Mouse (Mus musculus) kidney, postnatal 36 days (tissue): ENCODE results near the gene Prss8.
"Not testable (repeated sequence)": the region's sequence is repeated elsewhere in the genome, so short reads cannot be mapped to it uniquely, and the experiment has no call there.

Experiments
- DNase-seq, 2 experiments: peaks; one replicate each; pipeline ENCODE4 v3.0.0; 2021 to 2022; ENCODE audit warnings: mixed read lengths in 2 of 2

Gene Prss8

DNA sequence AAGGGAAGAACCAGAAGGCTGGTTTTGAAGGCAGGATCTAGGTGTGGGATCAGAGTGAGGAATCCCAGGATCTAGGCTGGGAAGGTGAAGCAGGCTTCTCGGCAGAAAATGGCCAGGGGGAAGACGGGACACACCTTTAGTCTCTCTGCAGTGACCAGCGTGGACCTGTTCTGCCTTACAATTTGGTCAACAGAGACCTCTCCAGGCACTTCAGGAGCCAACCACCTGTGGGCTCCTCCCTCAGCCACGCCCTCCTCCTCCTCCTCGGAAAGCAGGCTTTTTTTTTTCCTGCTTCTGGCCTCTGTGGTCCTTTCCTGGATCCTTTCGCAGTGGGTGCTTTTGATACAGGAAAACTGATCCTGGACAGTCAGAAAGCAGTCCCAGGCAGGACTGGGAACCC lies at the start of gene Prss8:
TSS of gene Prss8 (minus strand) at position 182 of the 400 bp plus-strand sequence.
- DNase-seq: peak; percentile 94 to 95

DNA sequence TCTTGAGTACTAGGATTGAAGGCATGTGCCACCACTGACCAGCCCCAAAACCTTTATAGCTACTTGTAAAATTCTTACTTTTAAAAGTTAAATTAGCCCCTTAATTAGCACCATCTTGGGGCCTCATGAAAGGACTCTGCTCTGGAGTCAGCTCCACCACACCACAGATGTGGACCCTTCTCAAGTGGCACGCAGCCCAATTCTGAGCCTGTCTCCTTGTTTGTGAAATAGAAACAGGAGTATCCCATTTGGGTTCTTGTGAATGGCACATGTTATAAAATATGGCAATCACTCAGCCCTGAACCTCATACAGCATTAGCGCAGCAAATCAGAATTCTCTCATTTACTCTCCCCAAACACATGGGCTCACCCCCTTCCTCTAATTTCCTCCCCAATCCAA lies 49.0 kb upstream of the Prss8 start:
- no peak for DNase-seq

DNA sequence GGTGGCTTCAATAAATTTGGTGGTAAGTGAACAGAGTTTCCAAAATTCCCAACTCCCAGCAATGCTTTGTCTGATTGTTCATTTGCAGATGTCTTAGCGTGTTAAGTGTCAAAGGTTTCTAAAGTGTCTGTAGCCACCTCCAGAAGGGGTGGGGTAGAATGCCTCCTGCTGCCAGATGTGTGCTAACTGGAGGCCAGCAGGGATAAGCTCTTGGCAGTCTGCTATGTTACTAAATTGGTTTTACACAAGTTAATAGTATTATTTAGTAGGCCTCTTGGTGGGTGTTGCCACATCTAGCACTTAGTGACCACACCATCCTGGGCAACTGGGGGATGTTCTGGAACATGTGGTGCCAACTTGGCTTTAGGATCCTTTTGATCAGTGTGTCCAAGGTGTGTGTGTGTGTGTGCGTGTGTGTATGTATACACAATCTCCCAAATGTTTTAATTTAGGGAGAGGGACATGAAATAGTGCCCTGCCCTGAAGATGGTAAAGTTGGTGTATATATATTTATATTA lies 44.6 kb upstream of the Prss8 start:
- DNase-seq: no peak

DNA sequence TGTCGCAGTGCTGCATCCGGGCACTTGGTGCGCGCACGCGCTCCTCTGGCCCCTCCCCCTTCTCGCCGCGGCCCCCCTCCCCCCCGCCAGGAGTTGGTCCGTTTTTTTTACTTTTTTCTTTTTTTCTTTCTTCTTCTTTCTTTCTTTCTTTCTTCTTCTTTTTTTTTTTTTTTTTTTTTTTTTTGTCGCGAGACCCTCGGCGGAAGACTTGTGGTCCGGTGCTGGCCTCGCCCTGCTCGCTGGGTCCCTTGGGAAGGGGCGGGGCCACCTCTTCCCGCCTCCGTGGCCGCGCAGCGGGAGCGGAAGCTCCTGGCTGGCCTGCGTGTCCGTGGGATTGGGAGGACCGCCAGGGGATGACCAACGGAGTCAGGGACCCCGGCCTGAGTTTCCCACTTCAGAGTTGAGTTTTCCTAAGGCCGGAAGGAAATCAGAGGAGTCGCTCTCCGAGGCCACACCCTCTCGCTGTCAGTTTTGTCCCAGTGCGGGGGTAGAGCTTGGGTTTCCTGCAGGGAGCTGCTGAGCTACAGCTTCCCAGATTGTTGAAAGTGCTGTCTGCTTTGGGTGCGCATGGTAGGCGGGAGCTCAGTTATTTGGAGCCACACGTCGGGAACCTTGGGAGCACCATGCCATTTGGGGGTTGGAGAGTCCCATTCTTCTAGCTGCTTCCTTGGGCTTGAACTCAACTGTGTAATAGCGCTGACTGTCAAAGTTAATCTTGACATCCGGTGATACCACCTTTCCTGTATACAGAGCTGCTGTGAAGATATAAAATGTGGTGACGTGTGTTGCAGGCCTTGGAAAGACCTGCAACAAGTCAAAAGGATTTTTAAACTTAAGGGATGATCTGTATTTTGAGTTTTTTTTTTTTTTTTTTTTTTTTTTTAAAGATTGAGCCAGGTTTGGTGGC lies 38.3 kb upstream of the Prss8 start:
- peak; percentile 80 to 90 for DNase-seq

DNA sequence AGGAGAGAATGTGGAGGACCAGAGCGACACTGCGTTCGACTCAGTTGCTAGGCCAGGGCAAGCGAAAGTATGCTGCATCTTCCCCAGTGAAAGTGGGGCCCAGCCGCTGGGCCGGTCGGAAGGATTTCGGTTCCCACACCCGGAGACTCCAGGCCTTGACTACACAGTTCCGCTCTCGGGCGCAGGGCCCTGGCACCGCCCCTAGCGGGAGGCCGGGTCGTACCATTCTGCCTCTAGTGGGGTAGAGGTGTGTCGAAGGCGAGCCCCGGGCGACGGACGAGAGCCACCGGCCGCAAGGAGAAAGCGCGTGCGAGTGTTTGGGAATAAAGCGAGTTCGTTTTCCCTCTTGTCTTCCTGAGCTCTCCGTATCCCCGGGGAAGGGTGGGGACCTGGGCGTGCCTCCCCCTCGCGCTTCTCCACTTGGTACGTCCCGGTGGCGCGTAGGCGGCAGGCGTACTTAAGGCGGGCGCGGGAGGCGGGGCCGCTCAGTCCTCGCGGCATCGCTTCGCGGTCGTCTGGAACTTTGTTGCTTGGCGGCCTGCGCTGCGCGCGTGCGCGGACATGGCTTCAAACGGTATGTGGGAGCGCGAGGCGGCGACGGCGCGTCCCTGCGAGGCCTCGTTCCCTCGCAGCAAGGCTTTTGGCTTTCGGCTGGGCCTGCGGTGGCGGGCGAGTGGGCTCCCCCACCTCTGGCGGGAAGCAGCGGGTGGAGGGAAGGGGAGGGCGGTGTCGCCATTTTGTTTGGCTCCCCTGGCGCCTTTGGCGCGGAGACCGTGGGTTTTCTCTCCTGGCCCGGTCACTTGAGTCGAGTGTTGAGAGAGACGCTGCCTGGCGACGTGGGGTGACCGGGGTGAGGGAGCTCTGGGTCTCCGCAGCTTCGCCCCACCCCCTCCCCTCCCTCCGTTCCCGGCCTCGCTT lies 37.4 kb upstream of the Prss8 start, which contains the start of gene Fus:
TSS of gene Fus (plus strand) at position 454 of the 918 bp plus-strand sequence.
- peak; percentile 93 to 96 for DNase-seq

DNA sequence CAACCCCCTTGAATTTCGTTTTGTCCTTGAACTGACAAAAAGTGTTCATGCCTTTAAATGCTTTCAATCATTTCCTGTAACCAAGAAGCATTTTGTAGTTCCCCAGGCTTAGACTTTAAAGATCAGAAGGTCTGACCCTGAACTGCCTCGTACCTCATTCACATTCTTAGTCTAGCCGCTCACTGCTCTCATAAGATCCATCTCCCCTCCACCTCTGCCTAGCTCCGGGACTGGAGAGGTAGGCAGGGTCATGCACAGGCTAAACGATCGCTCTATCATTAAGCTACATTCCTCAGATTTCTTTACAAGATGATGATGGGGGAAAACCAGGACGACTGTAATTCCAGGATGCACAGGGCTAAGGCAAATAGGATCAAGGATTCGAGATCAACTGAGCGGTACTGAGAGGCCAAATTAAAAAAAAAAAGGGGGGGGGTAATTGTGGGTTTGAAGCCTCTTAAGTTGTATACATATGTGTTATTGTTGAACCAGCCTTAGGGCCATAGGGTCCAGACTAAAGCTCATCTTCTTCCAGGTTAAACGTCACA lies 36.5 kb upstream of the Prss8 start:
- no peak for DNase-seq

DNA sequence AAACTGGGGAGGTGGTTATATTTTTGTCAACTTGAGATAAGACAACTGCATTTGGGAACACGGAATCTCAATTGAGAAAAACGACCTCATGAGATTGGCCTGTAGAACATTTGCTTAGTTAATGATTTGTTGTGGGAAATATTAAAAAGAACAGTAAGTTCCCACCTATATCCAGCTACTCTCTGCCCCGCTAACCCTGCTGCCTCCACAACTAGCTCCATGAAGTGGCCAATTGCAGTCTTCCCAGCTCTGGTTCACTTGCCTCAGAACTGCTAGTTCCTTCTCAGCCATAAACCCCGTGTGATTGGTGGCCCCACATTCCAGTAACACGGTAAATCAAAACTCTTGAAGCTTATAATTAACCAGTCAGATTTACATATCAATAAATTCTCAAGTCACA lies 29.5 kb upstream of the Prss8 start:
- peak; percentile 43 to 71 for DNase-seq

DNA sequence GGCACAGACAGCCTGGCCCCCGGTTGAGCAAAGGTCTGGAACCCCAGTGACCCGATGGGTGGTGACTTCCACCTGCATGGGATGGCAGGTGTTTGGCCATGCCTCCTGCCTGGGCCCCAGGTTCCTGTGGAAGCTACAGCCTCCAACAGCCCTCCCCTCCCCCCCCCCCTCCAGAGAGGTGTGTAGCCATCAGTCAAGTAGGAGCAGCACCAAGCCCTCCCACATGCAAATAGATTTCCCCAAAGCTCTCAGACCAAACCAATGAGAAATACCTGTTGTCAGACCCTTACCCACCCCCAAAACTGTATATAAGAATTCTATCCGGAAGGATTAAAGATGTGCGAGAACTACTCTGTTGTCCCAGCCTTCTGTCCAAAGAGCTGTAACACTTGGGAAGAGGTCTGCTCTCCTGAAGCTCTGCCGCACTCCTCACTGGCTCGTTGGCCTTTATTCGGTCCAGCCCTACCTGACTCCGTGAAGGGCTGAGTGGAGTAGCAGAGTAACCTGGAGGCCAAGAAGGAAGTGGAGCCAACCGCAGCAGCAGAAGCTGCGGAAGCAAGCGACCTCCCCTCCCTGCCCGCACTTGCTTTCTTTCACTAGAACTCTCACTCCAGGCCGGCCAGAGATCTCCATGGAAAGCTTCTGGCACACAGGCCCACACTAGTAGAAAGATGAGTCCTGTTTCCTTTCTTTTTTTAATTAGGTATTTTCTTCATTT lies 23.1 kb upstream of the Prss8 start:
- no peak for DNase-seq

DNA sequence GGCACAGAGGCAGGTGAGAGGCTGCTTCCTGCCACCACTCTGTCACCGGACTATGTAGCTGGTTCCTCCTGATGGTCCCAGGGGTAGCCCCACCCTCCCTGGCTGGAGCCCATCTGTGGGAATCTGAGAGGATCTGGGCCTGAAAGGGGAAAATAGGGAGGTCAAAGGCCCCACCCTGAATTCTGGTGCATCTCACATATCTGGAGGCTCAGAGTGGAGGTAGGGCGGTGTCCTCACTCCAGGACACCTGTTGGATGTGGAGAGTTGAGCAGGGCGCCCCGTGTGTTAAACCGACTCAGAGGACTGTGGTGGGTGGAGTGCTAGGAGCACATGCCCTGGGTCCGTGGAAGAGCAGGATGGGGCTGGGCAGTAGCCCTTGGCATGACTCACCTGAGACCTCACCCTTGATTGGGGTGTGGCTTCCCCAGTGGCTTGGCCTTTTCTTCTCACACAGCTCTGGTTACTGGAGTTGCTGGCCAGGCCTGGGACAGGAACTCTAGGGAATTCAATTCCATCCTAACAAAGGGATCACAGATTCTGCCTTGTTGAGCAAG lies 16.6 kb upstream of the Prss8 start, which contains the start of gene Prss36:
TSS of gene Prss36 (minus strand) at position 256 of the 554 bp plus-strand sequence.
- DNase-seq: no peak

DNA sequence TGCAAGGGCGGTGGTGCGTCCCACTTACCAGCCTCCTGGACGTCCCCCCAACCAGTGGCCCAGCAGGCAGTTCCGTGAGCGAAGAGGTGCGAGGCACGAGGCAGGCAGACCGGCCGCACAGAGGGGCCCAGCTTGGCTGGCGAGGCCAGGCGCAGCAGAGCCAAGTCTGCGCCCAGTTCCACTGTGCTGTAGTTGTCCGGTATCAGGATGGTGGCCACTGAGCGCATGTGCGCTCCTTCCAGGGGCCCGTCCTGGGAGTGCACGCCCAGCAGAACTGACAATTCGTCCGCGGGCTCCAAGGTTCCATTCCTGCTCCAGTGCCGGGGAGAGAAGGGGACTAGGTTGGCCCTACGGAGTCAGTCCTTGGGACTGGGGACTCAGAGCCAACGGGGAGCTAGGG lies 14.7 kb upstream of the Prss8 start:
- no peak for DNase-seq

DNA sequence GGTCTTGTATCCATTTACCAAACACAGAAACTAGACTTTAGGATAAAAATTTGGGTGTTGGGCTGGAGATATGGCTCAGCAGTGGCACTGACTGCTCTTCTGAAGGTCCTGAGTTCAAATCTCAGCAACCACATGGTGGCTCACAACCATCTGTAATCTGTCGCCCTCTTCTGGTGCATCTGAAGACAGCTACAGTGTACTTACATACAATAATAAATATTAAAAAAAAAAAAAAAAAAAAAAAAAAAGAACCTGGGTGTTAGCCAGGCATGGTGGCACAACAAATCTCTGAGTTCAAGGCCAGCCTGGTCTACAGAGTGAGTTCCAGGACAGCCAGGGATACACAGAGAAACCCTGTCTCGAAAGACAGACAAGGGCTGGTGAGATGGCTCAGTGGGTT lies 12.2 kb upstream of the Prss8 start:
- not testable (repeated sequence) for DNase-seq

DNA sequence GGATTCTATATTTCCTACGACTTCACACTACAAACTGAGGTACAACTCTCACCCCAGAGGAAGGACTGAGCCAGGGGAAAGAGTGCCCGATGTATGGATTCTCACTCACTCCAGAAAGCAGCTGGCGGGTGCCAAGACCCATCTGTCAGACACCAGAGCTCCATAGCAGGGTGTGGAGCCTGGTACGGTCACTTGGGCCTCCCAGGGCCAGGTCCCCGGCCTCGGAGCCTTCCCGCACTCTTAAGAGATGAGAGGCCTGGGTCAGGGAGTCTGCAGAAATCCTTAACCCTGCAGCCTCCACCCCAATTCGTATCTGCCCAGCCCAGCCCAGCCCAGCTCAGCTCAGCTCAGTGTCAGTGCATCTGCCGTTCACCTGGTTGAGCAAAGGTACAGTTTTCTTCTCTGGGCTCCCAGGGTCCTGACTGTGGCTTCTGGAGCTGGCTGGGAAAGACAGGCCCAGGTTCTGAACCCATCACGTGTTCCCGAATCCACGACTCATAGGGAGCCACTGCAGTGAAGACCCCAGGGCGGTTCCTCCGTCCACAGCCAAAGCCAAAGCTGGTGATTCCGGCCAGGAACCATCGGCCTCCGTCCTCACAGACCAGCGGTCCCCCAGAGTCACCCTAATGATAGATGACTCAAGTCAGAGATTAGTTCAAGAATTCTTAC lies 6.4 kb upstream of the Prss8 start:
- no peak for DNase-seq

DNA sequence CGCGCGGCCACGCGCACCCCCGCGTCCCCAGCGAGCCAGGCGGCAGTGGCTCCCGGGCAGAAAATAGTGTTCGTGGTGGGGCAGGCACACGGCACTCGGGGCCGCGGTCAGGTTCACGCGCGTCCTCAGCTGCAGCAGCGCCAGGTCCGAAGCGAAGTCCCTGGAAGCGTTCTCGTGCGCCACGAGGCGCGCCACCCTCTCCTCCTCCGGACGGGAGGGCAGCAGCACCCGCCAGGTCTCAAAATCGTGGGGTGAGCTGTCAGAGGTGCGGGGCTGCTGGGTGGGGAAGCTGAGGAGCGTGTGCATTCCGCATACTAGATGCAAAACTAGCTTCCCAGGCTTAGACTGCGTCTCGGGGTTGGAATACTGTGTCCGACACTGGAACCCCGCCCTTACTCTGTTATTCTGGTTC lies 5.8 kb upstream of the Prss8 start:
- no peak for DNase-seq

DNA sequence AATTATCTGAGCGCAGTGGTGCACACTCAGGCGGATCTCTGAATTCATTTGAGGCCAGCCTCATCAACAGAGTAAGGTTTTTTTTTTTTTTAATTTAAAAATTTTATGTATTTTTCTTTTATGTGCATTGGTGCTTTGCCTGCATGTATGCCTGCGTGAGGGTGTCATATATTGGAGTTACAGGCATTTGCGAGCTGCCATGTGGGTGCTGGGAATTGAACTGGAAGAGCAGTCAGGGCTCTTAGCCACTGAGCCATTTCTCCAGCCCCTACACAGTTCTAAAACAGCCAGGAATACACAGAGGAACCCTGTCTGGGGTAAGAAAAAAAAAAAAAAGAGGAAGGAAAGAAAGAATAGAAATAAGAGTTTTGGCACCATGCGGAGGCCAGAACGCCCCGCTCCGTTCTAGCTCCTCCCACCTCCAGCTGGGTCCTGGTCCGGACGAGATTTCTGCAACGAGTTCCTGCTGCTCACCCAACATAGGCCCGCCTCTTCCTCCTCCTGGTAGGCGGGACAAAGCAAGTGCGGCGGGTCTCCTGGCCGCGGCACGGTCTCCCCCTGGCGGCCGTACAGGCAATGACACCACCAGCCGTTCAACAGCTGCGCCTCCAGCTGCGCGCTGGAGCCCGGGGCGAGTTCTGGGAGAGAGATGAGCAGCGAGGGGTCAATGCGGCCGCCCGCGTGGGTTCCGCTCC lies 5.3 kb upstream of the Prss8 start:
- peak; percentile 96 to 98 for DNase-seq

DNA sequence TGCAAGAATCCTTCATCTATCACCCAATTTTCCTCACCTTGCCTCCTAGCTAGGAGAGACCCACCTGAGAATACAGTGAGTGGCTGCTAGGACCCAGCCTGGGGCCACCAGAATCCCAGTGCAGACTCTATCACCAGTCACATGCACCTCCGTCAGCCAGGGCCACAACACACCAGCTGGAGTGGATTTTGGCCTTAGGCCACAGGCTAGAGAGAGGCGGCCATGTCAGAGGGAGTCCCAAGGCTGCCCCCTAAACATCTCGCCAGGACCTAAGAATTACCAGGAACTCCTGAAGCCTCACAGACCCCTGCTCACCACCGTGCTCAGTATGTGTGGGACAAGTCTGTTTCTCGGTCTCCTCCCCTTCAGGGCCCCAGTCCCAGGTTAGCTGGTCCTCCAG lies 4.2 kb upstream of the Prss8 start:
- no peak for DNase-seq

DNA sequence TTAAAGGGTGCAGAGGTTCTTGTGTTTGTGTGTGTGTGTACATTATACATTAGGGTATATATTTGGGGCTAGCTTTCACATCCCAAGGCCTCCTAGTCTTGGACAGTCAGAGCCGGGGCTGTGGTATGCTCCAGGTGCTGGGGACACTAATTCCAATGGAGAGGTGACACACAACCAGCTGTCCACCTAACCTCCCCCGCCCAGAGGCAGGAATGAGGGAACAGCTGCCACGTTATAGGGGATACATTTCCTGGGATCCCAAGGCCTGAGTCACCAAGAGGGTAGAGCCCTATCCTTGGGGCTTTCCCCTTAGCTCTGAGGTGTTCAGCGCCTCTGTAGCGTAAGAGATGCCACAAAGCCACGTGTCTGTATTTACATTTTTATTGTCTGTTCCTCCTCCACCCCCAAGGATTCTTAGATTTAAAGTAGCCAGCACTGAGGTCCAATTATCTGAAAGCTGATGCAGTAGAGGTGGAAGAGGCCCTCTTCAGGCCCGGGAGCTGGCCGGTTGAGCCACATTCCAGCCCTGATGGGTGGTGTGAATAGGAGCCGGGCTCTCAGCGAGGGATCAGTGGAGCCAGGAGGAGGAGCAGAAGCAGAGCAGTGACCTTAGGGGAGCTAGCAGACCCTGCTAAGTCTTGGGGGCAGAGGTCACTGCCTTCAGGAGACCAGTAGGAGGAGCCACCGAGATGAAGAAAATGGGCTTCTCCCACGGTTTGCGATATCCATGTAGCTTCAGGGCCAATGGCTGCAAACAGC lies 2.5 kb upstream of the Prss8 start:
- peak; percentile 66 to 70 for DNase-seq

DNA sequence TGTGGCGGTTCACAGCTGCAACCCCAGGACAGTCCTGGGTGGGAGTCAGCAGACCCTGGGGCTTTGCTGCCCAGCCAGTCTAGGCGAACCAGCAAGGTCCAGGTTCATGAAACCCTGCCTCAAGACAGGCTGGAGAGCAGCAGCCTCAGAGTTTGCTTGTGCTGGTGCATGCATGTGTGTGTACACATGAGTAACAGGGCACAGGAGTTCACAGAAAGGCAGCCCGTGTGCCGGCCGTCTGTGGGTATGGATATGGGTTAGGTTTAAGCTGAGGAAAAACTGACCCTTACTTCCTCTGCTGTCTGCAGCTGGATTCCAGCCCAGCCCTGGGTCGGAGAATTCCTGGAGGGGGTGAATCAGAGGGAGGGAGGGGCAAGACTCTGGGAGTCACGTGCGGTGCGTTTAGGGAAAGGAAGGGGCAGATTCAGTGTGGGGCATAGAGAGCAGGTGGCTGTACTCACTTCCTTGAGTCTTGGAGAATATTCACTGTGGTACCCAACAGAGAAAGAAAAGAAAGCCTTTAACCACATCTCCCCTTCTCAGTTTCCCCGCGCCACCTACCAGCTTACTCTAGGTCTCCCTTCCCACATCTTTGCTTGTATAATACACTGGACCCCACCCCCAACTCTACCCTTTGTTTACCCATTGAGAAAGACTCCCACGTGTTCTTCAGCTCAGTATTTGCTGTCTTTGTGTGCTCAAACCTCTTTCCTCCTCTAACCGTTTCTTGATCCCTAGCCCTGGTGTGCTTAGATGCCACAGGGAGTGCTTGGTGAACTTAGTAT lies 1.6 kb upstream of the Prss8 start:
- peak; percentile 83 to 85 for DNase-seq

DNA sequence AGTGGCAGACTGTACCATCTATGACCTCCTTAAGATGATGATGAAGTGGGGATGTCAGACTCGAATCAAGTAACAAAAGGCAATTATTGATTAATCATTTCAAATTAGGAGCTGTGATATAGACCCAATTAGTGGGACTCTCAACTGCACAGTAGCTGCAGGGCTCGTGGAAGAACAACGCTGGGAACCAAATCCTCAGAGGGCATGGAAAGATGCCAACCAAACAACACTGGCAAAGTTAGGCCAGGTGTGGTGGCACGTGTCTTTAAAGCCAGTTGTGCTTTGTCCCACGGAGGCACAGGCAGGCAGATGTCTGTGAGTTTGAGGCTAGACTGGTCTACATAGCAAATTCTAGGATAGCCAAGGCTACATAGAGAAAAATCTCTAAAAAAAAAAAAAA lies 732 bp upstream of the Prss8 start:
- peak in 1 of 2 experiments; percentile 29 for DNase-seq

DNA sequence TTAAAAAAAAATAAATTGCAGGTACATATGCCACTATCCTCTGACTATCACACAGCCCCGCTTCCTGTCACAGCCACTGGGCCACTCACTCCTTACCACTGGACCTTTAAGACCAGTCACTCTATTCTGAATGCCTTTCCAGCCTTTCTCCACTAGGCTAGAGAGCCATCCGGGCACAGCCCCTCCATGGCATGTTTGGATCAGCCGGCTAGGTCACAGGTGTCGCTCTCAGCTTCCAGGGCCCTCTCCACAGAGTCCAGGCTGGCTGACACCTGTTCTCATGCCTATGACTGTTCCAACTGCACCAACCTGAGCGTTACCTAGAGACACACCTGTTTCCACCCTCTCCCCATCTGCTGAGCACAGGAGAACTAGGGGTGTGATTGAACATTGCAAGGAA lies 1.3 kb downstream of the Prss8 start:
- DNase-seq: peak; percentile 58 to 59
